Mouse (Mus musculus): ENCODE results near the gene Tekt2. TPM values are rescaled to one million over a fixed set of nuclear protein-coding genes. Genes with fewer than 3 reads are reported as not detected.

Gene Tekt2
- polyA plus RNA-seq, 1 experiment from 2014 or later: 3.6 TPM

GRCm38 (mm10) chr4:126275681-126276131, 49.8 kb downstream of the Tekt2 start:
- DNase-seq (ENCODE audit: low spot score): no peak
- TF ChIP-seq EP300 (optimal IDR thresholded peaks at IDR 0.05) (no peak), CTCF (IDR thresholded peaks at IDR 0.05; ENCODE audit: low read depth) (no peak)
- Histone ChIP-seq H3K4me2 (replicated peaks; ENCODE audit: low read depth) (no peak overlapping the region), H3K27ac (replicated peaks) (no peak overlapping the region), H3K9ac (ENCODE audit: low read length) (no peak overlapping the region), H3K27me3 (ENCODE audit: control insufficient read depth, insufficient read depth, low read length) (no peaks in the 10 kb centered on the region), H3K4me1 (replicated peaks; ENCODE audit: control insufficient read depth, insufficient read depth) (no peaks in the 10 kb centered on the region), H3K36me3 (ENCODE audit: control insufficient read depth, insufficient read depth, low read length) (peaks cover 7% of the 10 kb centered on the region; the same call in 1 of the 2 replicates), H3K4me3 (ENCODE audit: low read depth, low read length) (no peak overlapping the region), H3K9me3 (ENCODE audit: control insufficient read depth, low read length) (no peaks in the 10 kb centered on the region)
- no peak; the same call in 1 of the 2 replicates for ATAC-seq (ENCODE audit: low FRiP score, low TSS enrichment)
- WGBS: 71% methylated on average over 13 of the region's 13 CpGs

- Histone ChIP-seq H3K4me1 (replicated peaks; ENCODE audit: control insufficient read depth, insufficient read depth) (no peaks in the 10 kb centered on the region), H3K27ac (replicated peaks) (no peak overlapping the region), H3K4me3 (ENCODE audit: low read depth, low read length) (no peak overlapping the region), H3K4me2 (replicated peaks; ENCODE audit: low read depth) (no peak overlapping the region), H3K9ac (ENCODE audit: low read length) (no peak overlapping the region), H3K27me3 (ENCODE audit: control insufficient read depth, insufficient read depth, low read length) (no peaks in the 10 kb centered on the region), H3K36me3 (ENCODE audit: control insufficient read depth, insufficient read depth, low read length) (peaks cover 7% of the 10 kb centered on the region; the same call in 1 of the 2 replicates), H3K9me3 (ENCODE audit: control insufficient read depth, low read length) (no peaks in the 10 kb centered on the region)
- ATAC-seq (ENCODE audit: low FRiP score, low TSS enrichment): no peak
- no peak for DNase-seq (ENCODE audit: low spot score)
- TF ChIP-seq EP300 (optimal IDR thresholded peaks at IDR 0.05) (no peak), CTCF (IDR thresholded peaks at IDR 0.05; ENCODE audit: low read depth) (no peak)
- whole genome bisulfite sequencing: 88% methylated on average over 4 of the region's 4 CpGs
These were observed 50.4 kb downstream of the Tekt2 start for GRCm38 (mm10) chr4:126275081-126275480.

- DNase-seq (ENCODE audit: low spot score) (no peak), ATAC-seq (ENCODE audit: low FRiP score, low TSS enrichment) (no peak)
- Histone ChIP-seq H3K9me3 (ENCODE audit: control insufficient read depth, low read length) (no peaks in the 10 kb centered on the region), H3K4me1 (replicated peaks; ENCODE audit: control insufficient read depth, insufficient read depth) (no peaks in the 10 kb centered on the region), H3K4me3 (ENCODE audit: low read depth, low read length) (no peak overlapping the region), H3K9ac (ENCODE audit: low read length) (no peak overlapping the region), H3K27me3 (ENCODE audit: control insufficient read depth, insufficient read depth, low read length) (no peaks in the 10 kb centered on the region), H3K27ac (replicated peaks) (no peak overlapping the region), H3K4me2 (replicated peaks; ENCODE audit: low read depth) (no peak overlapping the region), H3K36me3 (ENCODE audit: control insufficient read depth, insufficient read depth, low read length) (peaks cover 7% of the 10 kb centered on the region; the same call in 1 of the 2 replicates)
- TF ChIP-seq CTCF (IDR thresholded peaks at IDR 0.05; ENCODE audit: low read depth) (no peak), EP300 (optimal IDR thresholded peaks at IDR 0.05) (no peak)
- 83% methylated on average over 13 of the region's 13 CpGs for WGBS
These were observed 51.7 kb downstream of the Tekt2 start for GRCm38 (mm10) chr4:126273753-126274152.

Other genes starting within 250 kb of the Tekt2 start
- gene Lsm10, start 229.1 kb downstream of the Tekt2 start, polyA plus RNA-seq (2015; fragmentation: Nextera tagmentation; extraction: Ambion mirVana): 41.8 and 46.5 TPM in 2 replicates
- gene Stk40, start 221.7 kb downstream of the Tekt2 start, polyA plus RNA-seq (2015; fragmentation: Nextera tagmentation; extraction: Ambion mirVana): 17.3 and 20.2 TPM in 2 replicates
- 39.7 and 39.9 TPM in 2 replicates for gene Eva1b, start 177.9 kb downstream of the Tekt2 start, polyA plus RNA-seq (2015; fragmentation: Nextera tagmentation; extraction: Ambion mirVana)
- gene Sh3d21, start 162.2 kb downstream of the Tekt2 start, polyA plus RNA-seq (2015; fragmentation: Nextera tagmentation; extraction: Ambion mirVana): 8.4 and 12.0 TPM in 2 replicates
- gene Thrap3, start 122.9 kb downstream of the Tekt2 start, polyA plus RNA-seq (2015; fragmentation: Nextera tagmentation; extraction: Ambion mirVana): 70.3 and 78.7 TPM in 2 replicates
- gene Map7d1, start 69.3 kb downstream of the Tekt2 start, polyA plus RNA-seq (2015; fragmentation: Nextera tagmentation; extraction: Ambion mirVana): 15.2 and 17.8 TPM in 2 replicates
- gene Trappc3, start 63.4 kb downstream of the Tekt2 start, polyA plus RNA-seq (2015; fragmentation: Nextera tagmentation; extraction: Ambion mirVana): 80.7 and 84.6 TPM in 2 replicates
- 6.4 and 7.8 TPM in 2 replicates for gene Col8a2, start 38.9 kb downstream of the Tekt2 start, polyA plus RNA-seq (2015; fragmentation: Nextera tagmentation; extraction: Ambion mirVana)
- gene Adprhl2, start 4.0 kb downstream of the Tekt2 start, polyA plus RNA-seq (2015; fragmentation: Nextera tagmentation; extraction: Ambion mirVana): 33.8 and 35.7 TPM in 2 replicates
- gene Ago3, start 103.9 kb upstream of the Tekt2 start, polyA plus RNA-seq (2015; fragmentation: Nextera tagmentation; extraction: Ambion mirVana): 7.7 and 8.0 TPM in 2 replicates
- 2.5 and 2.8 TPM in 2 replicates for gene Ago1, start 142.9 kb upstream of the Tekt2 start, polyA plus RNA-seq (2015; fragmentation: Nextera tagmentation; extraction: Ambion mirVana)
- gene Ago4, start 207.8 kb upstream of the Tekt2 start, polyA plus RNA-seq (2015; fragmentation: Nextera tagmentation; extraction: Ambion mirVana): 1.6 and 1.7 TPM in 2 replicates
- 5.9 and 8.9 TPM in 2 replicates for gene Clspn, start 231.2 kb upstream of the Tekt2 start, polyA plus RNA-seq (2015; fragmentation: Nextera tagmentation; extraction: Ambion mirVana)

All from stomach, postnatal 0 days (tissue).